Mouse (Mus musculus) intestine, embryonic 15.5 days (tissue): ENCODE results near the gene Sele. TPM values are rescaled to one million over a fixed set of nuclear protein-coding genes. Genes with fewer than 3 reads are reported as not detected.

ENCODE experiments used
- polyA plus RNA-seq: library from polyadenylated mRNA; unstranded; fragments of >200 nt; fragmentation: Nextera tagmentation; extraction: Ambion mirVana; gene quantifications from 2 replicates; pipeline ENCODE4 v1.2.1, GENCODE M21; 2015

Gene Sele
- polyA plus RNA-seq, 1 experiment from 2014 or later: 0.16 TPM

Other genes with a start within 250 kb of the Sele start
- gene Scyl3, start 119.1 kb upstream of the Sele start, polyA plus RNA-seq: 13.7 and 16.8 TPM in 2 replicates
- 16.3 and 17.2 TPM in 2 replicates for gene BC055324, start 53.4 kb upstream of the Sele start, polyA plus RNA-seq
- 10.2 and 11.0 TPM in 2 replicates for gene Mettl18, start 53.3 kb upstream of the Sele start, polyA plus RNA-seq
- gene Sell, start 13.7 kb downstream of the Sele start, polyA plus RNA-seq: 0.88 and 0.96 TPM in 2 replicates
- gene Selp, start 67.0 kb downstream of the Sele start, polyA plus RNA-seq: 0.16 and 0.73 TPM in 2 replicates
- gene F5, start 103.6 kb downstream of the Sele start, polyA plus RNA-seq: 0.43 and 0.44 TPM in 2 replicates
- 11.6 and 14.2 TPM in 2 replicates for gene Slc19a2, start 200.8 kb downstream of the Sele start, polyA plus RNA-seq
- 8.0 and 8.1 TPM in 2 replicates for gene Ccdc181, start 227.4 kb downstream of the Sele start, polyA plus RNA-seq